In genomic region chr17:12630976-12631730, GRCm38 (mm10) we compare ENCODE assay signal across 21 mouse cellular contexts. TPM values are rescaled to one million over a fixed set of nuclear protein-coding genes. Genes with fewer than 3 reads are reported as not detected.
A peak's percentile ranks its signal among the peaks of the same experiment; 100 is the strongest.
DNase-seq lines count a peak whose midpoint lies in the region; ATAC-seq and TF ChIP-seq lines count a peak whose summit lies in the region.
"Had no signal": no experiment of that assay in that cellular context is flagged by ENCODE, and none has a peak within 500 bp of the region (broad histone marks: within the 10 kb centered on the region; RNA-seq: fewer than 3 reads in every experiment).

No protein-coding gene starts in this region.

- no peak for ATAC-seq in heart, embryonic 15.5 days (replicated peaks; ENCODE audit: insufficient number of reproducible peaks, insufficient read depth, low FRiP score, low read depth)
- ATAC-seq in forebrain, postnatal 0 days, result no peak

- no peak for TF ChIP-seq CTCF in forebrain, postnatal 0 days (IDR thresholded peaks at IDR 0.05; ENCODE audit: low read depth)

- whole genome bisulfite sequencing in heart, embryonic 15.5 days, result 48% methylated on average over 6 of the region's 6 CpGs
- 24% methylated on average over 6 of the region's 6 CpGs for WGBS in embryonic facial prominence, embryonic 10.5 days
- 67% methylated on average over 6 of the region's 6 CpGs for WGBS in forebrain, postnatal 0 days

- no peaks in the 10 kb centered on the region for H3K9me3 ChIP-seq in heart, embryonic 15.5 days (replicated peaks)
- H3K9me3 ChIP-seq in embryonic facial prominence, embryonic 10.5 days, result peaks cover 3% of the 10 kb centered on the region; the same call in 1 of the 2 replicates
- H3K9me3 ChIP-seq in forebrain, postnatal 0 days (ENCODE audit: low read length), result no peaks in the 10 kb centered on the region
- H3K9me3 ChIP-seq: limb, embryonic 15.5 days had no signal

- no peak for DNase-seq in heart, adult 9 months (ENCODE audit: low spot score in 2 of 2)
- DNase-seq in kidney, postnatal 4 days, result peak; percentile 14 to 25
- no peak for DNase-seq in kidney, postnatal 25 days
- DNase-seq in embryonic facial prominence, embryonic 10.5 days (ENCODE audit: low spot score), result peak; percentile 73
- DNase-seq in lung, postnatal 25 days (ENCODE audit: low spot score), result peak; percentile 34
- DNase-seq in cerebellum, adult 11 months, result no peak
- no peak for DNase-seq in forebrain, postnatal 0 days
- DNase-seq: cerebellum, adult 11-12 months; retina, postnatal 1 day; thymus, postnatal 4 days had no signal

- H3K27me3 ChIP-seq in heart, embryonic 15.5 days, result no peaks in the 10 kb centered on the region
- peaks cover 16% of the 10 kb centered on the region for H3K27me3 ChIP-seq in embryonic facial prominence, embryonic 10.5 days (replicated peaks; ENCODE audit: low read depth, poor library complexity, severe bottlenecking)
- no peaks in the 10 kb centered on the region; the same call in 1 of the 2 replicates for H3K27me3 ChIP-seq in forebrain, postnatal 0 days (ENCODE audit: insufficient read depth, low read length)
- H3K27me3 ChIP-seq: limb, embryonic 15.5 days had no signal

- H3K9ac ChIP-seq in heart, embryonic 15.5 days, result no peak overlapping the region
- no peak overlapping the region for H3K9ac ChIP-seq in forebrain, postnatal 0 days
- H3K9ac ChIP-seq: limb, embryonic 15.5 days had no signal

- H3K4me3 ChIP-seq in heart, embryonic 15.5 days, result no peak overlapping the region
- no peak overlapping the region for H3K4me3 ChIP-seq in embryonic facial prominence, embryonic 10.5 days
- H3K4me3 ChIP-seq in forebrain, postnatal 0 days (ENCODE audit: low read depth, low read length), result no peak overlapping the region
- H3K4me3 ChIP-seq: forebrain, embryonic 10.5 days; left cerebral cortex, adult 2 months; limb, embryonic 15.5 days had no signal

- no peak overlapping the region for H3K4me2 ChIP-seq in heart, embryonic 15.5 days
- H3K4me2 ChIP-seq in forebrain, postnatal 0 days (ENCODE audit: low read depth), result no peak overlapping the region
- H3K4me2 ChIP-seq: limb, embryonic 15.5 days had no signal

- H3K36me3 ChIP-seq in heart, embryonic 15.5 days, result no peaks in the 10 kb centered on the region
- no peaks in the 10 kb centered on the region for H3K36me3 ChIP-seq in embryonic facial prominence, embryonic 10.5 days (replicated peaks)
- H3K36me3 ChIP-seq in forebrain, postnatal 0 days (ENCODE audit: insufficient read depth), result no peaks in the 10 kb centered on the region
- H3K36me3 ChIP-seq: forebrain, embryonic 10.5 days; G1E; limb, embryonic 15.5 days had no signal

- peaks cover 16% of the 10 kb centered on the region for H3K4me1 ChIP-seq in heart, embryonic 15.5 days (replicated peaks)
- H3K4me1 ChIP-seq in embryonic facial prominence, embryonic 10.5 days, result peaks cover 29% of the 10 kb centered on the region
- no peaks in the 10 kb centered on the region for H3K4me1 ChIP-seq in forebrain, postnatal 0 days (ENCODE audit: insufficient read depth)
- H3K4me1 ChIP-seq: limb, embryonic 15.5 days had no signal

- H3K27ac ChIP-seq in heart, embryonic 15.5 days, result peak overlapping the region; percentile 66
- H3K27ac ChIP-seq in embryonic facial prominence, embryonic 10.5 days (replicated peaks), result peak overlapping the region; percentile 69
- no peak overlapping the region for H3K27ac ChIP-seq in forebrain, postnatal 0 days (ENCODE audit: low read depth, low read length)
- H3K27ac ChIP-seq: forebrain, embryonic 10.5 days; left cerebral cortex, adult 2 months; limb, embryonic 15.5 days; stomach, postnatal 0 days had no signal

RNA-seq across cellular contexts. Expression of gene Slc22a1, which starts 44.5 kb away (rescaled TPM):
- polyA plus RNA-seq in heart, embryonic 15.5 days (2015; fragmentation: Nextera tagmentation; extraction: Ambion mirVana), result 30.5 and 51.0 TPM in 2 replicates
- polyA plus RNA-seq in embryonic facial prominence, embryonic 10.5 days (2016; fragmentation: Nextera tagmentation; extraction: Ambion mirVana), result not detected in 2 replicates
- not detected in 2 replicates for total RNA-seq in forebrain, postnatal 0 days (2014; rRNA removed)
- not detected in 2 replicates for polyA plus RNA-seq in forebrain, postnatal 0 days (2015; fragmentation: Nextera tagmentation; extraction: Ambion mirVana)
- total RNA-seq: G1E; megakaryocyte-erythroid progenitor cell, adult 5-6 weeks had no signal
- polyA plus RNA-seq: C2C12; forebrain, embryonic 10.5 days; limb, embryonic 15.5 days had no signal

RNA-seq across cellular contexts. Expression of gene Slc22a2, which starts 47.2 kb away (rescaled TPM):
- not detected in 2 replicates for polyA plus RNA-seq in heart, embryonic 15.5 days (2015; fragmentation: Nextera tagmentation; extraction: Ambion mirVana)
- polyA plus RNA-seq in embryonic facial prominence, embryonic 10.5 days (2016; fragmentation: Nextera tagmentation; extraction: Ambion mirVana), result not detected in 2 replicates
- total RNA-seq in forebrain, postnatal 0 days (2014; rRNA removed), result 0.92 and 2.8 TPM in 2 replicates
- 1.7 TPM in 2 replicates for polyA plus RNA-seq in forebrain, postnatal 0 days (2015; fragmentation: Nextera tagmentation; extraction: Ambion mirVana)
- total RNA-seq: G1E; gastrocnemius, adult 8-10 months; heart, postnatal 25 days; megakaryocyte-erythroid progenitor cell, adult 5-6 weeks had no signal
- polyA plus RNA-seq: C2C12; forebrain, embryonic 10.5 days; G1E; large intestine, adult 2 months; limb, embryonic 15.5 days; stomach, postnatal 0 days had no signal

Comparison
In these comparisons a context has a peak if more than half of its experiments do, and no peak if none do; other contexts are left out.
1. DNase-seq: peak in kidney, postnatal 4 days (2 of 2), embryonic facial prominence, embryonic 10.5 days (single experiment) and lung, postnatal 25 days (single experiment); none in heart, adult 9 months (0 of 2), kidney, postnatal 25 days (0 of 2), cerebellum, adult 11 months (single experiment) and forebrain, postnatal 0 days (single experiment).
2. RNA of gene Slc22a1, which starts 44.5 kb away (polyA plus RNA-seq): 30.5 to 51.0 TPM in heart, embryonic 15.5 days; not detected in embryonic facial prominence, embryonic 10.5 days and not detected in forebrain, postnatal 0 days; every median in the first group is over 10 times any median in the second.